Mouse (Mus musculus) monocyte, adult 2 months (primary cell): ENCODE measurements at regions not wholly inside any gene's neighbourhood (a gene's known extent, or its start where the extent isn't known, plus 50 kb on each side); places are given as distances from the start of the nearest gene placed in this dataset.

ENCODE experiments used
- DNase-seq, 2 experiments: peaks; one replicate each; pipeline ENCODE4 v3.0.0; 2022; ENCODE audit warnings: low spot score in 2 of 2, low read depth in 1 of 2

DNA sequence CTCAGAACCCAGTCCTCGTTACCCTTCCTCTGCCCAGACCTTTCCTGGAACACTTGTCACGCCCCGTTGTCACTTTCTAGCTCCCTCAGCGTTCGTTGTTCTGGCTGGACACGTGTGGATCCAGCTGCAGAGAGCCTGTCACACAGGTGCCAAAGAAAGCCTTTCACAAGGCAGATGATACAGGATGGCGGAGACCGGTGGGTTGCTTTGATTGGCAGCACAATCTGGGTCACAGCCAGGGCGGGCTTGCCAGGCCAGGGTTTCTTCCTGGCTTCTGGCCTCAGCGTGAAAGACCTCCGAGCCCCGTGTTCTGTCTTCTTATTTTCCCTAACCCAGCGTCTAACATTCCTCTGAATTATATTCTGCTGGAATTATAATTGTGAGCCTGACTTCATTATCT, 94.7 kb upstream of the Tmem189 start:
- DNase-seq: no peak

DNA sequence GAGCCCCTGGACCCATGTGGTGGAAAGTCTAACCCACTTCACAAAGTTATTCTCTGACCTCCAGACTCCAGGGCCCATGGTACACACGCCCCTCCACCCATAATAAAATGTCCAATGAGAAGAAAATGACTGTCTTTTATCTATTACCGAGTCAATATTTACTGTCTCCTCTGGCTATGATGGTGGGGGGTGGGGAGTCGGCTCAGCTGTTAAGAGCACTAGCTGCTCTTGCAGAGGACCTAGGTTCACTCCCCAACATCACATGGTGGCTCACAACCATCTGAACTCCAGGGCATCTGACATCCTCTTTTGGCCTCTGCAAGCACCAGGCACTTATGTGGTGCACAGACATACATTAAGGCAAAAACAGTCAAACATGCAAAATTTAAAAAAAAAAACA, 93.8 kb upstream of the Tmem189 start:
- no peak for DNase-seq

DNA sequence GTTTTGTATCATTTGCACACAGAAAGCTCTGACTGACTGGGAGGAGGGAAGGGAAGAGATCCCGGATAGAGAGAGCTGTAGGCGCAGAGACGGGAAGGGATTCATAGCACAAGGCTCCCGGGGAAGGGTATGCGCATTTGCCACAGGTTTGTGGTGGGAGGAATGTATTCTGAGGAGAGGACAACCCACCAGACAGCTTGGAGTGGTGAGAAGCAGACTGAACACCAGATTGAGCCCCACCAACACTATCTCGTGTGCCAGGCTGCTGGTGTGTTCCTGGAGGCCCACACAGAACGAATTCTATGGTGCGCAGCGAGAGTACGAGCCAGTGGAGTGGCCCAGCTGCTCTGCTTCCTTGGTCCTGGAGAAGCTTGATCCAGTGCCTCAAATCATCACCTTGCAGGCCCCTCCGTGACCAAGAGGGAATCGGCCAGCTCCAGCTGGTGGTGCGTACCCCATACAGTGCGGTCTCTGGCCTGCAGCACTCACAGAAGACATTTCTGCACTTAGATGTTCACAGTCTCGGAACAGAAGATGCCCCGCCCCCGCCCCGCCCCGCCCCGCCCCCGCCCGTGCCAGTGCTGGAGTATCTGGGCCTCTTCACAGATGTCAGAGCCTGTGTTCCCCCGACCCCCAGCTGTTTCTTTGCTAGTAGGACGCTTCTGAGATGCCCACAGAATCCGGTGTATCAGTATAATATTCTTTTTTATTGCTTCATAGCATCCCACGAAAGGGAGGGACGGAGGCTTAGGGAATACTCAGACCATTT, 92.8 kb upstream of the Tmem189 start:
- DNase-seq: no peak

DNA sequence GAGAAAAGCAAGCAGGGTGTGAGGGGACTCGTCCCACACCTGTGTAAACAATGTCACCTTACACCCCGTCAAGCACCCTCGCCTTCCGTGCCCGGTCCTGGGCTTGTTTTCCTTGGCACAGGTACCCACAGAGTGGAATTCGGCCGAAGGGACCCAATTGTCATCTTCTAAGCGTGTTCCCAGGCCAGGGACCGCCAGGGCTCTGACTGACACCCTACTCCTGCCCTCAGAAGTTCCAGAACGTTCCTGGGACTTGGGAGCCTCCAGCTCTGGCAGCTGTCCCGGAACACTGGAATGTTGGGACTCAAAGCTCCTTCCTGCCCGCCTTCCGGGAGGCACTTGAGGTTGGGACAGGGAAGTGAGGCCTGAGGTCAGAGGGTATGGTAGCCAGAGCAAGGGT, 91.9 kb upstream of the Tmem189 start:
- DNase-seq: no peak

DNA sequence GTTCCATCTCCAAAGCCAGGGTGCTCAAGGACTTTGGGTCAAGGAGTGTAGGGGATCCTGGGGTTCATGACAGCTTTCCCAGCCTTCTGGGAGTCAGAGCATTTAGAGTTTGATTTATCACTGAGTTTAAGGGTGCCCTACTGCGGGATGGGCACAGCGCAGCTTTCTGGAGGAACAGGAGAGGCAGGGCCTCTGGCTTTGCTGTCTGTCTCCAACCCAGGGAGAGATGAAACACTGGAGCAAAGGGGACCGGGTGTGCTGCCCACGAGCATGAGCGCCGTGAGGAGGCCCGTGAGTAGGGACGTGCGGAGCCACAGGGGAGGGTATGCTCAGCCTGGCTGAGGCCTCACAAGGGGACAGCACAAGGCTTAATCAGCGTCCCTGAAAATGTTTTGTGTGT, 89.1 kb upstream of the Tmem189 start:
- no peak for DNase-seq

DNA sequence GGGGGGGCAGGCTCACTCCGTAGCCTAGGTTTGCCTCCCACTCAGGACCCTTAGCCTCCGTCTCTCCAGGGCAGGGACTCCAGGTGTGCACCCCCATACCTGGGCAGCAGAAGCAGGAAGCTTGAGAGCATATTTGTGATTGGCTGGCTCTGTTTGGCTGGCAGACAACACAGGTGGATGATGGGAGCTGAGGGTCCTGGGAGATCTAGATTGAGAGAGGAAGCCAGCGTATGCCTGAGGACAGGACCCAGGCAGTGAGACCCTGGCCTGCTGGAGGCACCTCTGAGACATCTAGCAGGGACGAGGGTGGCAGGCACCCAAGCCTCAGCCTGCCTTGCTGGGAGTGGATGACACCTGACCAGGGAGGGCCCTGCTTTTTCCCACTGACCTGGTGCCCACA, 88.6 kb upstream of the Tmem189 start:
- no peak for DNase-seq

DNA sequence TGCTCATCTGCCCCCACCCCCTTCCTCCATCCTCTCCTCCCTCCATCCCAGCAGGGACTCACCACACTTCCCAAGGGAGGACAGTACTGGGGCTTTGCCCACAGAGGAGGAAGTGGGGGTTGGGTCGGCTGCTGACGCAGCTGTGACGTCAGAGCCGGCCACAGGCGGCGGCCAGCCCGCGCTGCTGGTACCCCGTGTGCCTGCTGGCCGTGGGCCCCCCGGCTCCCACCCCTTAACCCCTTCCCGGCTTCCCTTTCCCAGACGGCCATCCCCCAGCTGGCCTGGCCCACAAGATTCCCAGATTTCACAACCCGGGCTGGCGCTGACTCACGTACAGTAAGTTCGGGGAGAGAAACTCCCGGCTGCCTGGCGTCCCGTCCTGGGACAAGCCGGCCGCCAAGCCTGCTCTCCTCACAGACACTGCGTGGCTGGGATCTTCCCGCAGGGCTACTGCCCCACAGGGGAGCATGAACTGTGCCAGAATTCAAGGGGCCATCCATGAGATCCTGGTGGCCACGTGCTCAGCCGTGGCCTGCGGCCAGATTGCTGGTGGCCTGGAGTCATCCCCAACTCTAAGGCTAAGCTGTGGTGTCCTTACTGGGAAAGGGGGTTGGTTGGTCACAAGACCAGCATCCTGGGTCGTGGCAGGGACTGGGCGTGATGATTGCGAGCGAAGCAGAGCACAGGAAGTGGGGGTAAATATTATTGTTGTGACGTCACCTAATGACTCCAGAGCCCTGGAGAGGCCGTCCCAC, 87.9 kb upstream of the Tmem189 start:
- DNase-seq: peak; percentile 79 to 90

DNA sequence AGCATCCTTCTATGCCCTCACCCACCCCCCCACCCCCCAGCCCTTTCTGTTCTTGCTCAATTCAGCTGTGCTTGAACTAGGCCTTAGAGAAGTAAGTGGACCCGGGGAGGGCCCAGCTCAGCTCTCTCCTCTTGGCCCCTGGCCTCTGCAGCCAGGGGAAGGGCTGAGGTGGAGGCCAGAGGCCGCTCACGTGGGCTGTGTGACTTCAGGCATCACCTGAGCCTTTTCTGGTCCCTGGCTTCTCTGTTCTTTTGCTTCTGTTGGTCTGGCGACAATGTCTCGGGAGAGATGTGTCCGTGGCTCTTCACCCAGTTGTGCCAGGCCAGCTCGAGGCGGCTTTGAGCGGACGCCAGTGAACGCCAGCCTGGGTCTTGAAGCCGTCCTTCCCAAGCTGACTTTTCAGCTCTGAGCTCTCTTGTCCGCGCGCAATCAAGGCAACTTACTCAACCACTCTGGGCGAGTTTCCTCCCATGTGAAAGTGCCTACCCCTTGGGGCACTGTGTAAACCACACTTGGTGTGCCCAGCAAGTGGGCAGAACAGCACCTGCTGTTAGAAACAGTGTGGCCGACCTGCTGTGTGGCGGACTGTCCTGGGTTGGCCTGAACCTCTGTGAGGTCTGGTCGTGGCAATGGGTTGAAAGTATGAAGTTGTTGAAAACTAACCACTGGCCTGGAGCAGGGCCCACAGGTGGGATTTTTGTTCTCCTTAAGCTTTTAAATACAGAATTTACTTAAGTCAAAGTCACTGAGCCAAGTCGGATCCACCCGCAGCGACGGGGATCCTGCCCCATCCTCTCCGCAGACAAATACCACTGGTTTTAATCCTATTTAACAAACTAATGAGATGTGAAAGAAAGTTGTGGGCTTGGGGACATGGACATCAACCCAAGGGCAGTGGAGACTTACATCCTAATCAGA, 86.9 kb upstream of the Tmem189 start:
- peak in 1 of 2 experiments; percentile 66 for DNase-seq

DNA sequence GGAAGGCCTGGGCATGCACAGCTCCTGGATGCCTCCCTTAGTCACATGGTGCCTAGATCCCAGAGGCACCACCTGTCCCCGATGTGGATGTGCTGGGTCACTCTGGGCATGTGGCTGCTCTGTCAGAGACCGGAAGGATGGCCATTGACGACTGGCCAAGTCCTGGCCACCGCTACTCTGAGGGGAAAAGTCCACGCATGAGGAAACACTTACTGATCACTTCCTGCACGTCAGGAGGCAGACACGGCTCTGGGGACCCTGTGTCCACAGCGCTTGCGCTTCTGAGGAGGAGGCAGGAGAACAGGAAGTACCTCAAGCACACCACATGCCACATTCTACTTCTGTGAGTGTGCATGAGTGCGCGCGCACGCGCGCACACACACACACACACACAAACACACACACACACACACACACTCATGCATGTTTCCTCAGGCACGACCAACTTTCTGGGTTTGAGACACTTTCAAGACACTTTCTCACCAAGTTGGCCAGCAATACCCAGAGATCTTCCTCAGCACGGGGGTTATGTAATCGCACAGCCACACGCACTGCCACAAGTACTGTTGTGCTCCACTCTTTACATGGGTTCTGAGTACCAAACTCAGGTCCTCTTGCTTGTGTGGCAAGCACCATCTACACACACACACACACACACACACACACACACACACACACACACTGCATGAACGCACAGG, 85.7 kb upstream of the Tmem189 start:
- DNase-seq: peak; percentile 89

DNA sequence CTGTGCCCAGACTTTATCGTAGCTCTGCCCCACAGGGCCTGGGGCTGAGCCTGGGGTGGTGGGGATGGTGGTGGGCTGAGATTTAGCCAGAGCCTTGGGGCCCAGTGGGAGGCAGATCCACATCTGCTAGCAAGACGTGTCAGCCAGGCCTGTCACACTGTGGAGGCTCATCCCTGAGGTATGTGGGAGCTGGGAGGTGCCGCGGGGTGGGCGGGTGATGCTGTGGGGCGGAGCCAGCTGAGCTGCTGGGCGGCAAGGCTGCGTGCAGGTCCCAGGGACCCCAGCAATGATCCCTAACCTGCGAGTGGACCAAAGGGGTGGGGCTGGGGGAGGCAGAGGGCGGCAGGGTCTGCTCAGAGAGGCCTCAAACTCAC, 85.2 kb upstream of the Tmem189 start:
- DNase-seq: no peak

DNA sequence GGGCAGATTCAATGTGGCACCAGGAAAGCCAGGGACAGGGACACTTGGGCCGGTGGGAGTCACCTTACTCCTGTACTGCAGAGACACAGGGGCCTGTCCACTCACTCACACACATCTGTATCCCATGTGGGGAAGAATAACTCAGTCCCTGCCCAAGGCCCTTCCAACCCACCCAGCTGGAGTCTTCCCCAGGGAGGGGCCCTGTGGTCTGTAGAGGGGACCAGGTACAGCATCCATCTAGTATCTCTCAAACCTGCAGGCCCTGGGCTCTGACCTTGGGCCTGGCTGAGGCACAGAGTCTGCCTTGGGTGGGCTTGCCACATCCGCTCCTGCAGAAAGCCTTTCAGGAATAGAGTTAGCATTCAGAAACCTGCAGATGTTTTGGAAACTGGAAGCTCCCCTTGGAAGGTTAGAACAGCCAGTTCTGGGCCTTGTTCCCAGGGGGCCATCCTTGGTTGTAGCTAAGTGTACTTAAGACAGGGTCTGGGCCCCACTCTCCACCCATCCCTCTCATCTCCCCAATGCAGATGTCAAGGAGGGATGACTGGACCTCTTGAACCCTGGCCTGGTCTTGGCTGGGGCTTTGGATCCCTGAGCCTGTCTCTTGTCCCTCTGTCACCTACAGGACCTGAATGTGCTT, 84.7 kb upstream of the Tmem189 start:
- no peak for DNase-seq

DNA sequence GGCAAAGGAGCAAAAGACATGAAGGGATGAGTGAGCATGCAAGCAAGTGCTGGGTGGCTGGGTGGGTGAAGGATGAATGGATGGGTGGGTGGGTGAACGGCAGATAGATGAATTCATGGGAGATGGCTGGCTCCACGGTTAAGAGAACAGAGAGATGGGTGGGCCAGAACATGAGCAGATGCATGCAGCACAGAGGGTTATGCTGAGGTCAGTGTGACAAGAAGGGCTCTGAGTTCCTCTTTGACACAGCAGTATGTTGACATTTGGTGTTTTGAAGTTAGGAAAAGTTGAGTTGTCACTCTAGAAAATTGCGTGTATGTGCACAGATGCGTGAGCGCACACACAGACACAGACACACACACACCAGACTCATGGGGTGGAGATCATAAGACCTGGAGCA, 83.2 kb upstream of the Tmem189 start:
- DNase-seq: peak; percentile 50 to 65

DNA sequence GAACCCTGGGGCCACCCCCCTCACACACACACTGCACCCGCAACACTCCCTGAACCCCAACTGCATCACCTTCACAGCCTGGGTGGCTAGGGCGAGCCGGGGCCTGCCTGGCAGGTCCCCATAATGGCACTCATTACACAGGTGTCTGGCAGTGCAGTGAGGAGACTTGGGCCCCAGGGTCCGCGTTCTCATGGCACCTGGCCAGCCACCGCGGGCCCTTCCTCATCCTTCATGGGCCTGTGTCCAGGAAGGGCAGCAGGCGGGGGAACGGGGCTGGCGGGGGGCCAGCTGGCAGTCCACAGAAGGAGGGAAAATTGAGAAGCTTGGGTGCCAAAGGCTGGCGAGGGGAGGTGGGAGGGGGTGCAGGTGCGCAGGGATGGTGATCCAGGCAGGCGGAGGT, 78.3 kb upstream of the Tmem189 start:
- DNase-seq: no peak

DNA sequence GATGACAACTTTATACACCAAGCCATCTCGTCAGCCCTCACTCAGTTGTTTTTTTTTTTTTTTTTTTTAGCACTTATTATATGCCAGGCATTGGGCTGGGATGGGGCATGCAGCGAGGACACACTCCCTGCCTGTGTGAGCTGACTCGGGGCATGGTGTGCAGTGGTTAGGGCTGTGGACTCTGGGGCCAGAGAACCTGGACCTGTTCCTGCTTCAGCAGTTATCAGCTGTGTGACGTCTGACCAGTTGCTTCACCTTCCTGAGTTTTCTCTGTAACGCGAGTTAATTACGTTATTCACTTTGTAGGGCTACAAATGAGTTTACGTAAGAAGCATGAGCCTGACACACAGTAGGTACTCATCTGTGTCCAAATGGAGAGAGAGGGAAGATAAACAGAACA, 77.7 kb upstream of the Tmem189 start:
- DNase-seq: no peak

DNA sequence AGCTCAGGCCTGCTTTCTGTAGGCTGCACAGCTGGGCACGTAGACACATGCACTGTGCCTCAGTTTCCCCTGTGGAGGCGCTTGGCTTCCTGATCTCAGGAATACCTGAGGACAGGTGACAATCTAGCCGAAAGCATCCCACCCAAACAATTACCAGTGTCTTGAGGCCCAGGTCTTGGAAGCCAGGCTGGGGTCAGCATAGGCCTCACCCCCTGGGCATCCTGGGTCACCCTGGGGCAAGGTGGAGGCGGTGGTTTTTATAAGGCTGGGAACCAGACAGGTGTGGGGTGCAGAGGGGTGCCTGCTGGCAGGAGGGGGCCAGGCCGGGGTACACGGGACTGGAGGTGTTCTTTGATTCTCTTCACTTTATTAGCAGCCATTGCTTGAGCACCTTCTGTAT, 76.2 kb upstream of the Tmem189 start:
- DNase-seq: no peak

DNA sequence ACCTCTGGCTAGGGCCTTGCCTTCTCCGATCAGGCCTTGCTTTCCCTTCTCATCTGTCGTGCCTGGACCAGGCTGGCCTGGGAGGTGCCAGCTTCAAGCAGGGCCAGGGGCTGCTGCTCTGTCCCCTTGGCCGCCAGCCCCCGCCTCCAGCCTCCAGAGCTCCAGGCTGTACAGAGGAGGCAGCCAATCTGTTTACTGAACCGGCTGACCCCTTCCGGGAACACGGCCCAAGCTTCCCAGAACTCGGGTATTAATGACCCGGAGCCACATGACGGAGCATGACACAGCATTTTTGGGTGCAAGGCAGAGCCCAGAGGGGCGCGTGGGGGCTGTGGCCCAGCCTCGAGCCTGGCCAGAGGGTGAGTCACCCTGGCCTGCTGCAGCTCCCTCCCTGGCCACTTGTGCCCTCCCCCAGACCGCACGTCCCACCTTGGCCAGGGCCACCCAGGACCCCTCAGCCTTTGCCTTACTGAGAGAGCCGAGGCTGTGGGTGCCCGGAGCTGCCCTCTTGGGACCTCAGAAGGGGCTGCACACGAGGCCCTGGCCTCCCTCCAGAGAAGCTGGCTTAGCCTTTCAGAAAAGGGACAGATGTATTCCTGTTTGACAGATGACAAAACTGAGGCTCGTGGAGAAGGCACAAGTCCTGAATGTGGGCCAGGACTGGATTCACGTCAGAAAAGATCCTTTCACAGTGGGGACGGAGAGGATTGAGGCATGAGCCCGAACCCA, 75.6 kb upstream of the Tmem189 start:
- peak in 1 of 2 experiments; percentile 72 for DNase-seq

DNA sequence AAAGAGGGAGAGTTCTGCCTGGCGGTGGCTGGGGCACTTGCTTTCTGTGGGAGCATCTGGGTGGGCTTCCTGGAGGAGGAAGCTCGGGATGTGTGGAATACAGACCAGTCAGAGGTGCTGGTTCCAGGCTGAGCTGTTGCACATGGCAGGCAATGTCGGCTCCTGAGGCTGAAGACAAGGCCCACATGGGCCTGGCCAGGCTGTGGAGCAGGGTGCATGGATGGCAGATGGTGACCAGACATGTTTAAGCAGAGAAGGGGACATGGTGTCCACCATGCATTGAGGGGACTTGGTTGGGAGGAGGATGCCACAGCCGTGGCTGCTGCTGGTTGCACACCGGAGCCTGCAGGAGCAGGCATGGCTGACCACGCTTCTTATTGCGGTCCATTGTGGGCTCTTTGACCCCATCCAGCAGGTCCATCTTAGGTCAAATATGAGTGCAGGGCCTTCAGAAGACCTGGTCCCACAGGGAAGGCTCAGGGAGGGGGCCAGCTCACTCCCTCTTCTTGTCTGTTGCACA, 74.3 kb upstream of the Tmem189 start:
- no peak for DNase-seq

DNA sequence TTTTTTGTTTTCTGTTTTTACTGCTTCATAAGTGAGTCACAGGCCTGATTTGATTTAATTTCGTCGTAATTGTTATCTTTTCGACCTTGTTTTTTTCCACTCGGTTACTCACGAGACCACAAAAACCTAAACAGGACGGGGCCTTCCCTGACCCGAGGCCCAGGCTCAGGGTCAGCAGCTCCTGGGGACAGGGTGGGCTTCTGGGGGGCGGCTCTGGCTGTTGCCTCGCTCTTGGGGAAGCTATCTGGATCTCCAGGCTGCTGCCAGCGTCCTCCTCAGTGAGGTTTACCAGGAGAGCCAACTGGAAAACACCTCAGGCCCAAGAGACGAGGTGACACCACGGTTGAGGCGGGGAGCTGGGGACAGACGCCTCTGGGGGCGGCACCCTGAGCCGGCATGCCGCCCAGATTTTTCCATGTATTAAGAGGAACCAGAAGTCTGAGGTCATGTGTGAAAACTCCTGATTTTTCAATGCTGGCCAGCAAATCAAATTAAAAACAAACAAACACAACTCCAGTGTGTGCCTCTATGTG, 71.8 kb upstream of the Tmem189 start:
- peak in 1 of 2 experiments; percentile 67 for DNase-seq

DNA sequence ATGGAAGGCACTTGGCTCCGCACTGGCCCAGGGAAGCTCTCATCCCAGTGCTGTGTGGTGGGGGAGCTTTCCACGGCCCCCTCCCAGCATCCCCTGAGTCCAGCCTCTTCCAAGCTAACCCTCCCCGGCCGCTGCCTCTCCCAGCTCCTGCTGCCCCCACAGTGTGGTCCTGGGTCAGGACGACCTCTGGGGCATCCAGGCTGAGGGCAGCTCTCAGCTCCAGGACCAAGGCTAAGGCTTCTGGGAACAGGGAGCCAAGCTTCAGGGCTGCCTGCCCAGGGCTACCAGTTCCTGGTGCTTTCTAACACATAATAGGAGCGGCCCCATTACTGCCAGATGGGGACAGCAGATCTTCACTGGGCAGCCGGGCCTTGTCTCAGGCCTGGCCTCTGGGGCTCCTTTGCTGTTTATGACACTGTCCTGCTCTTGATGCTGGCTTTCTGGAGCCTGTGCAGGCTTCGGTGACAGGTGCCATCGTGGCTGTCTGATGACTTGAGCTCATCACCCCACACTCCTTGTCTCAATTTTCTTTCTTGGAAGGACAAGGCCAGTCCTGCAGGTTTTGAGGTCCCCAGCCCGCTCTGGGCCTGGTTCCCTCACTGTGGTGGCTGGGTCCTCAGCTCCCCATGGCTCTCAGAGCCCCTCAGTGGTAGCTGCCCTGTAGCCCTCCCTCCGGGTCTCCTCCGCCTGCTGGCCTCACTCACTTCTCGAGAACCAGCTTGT, 71.2 kb upstream of the Tmem189 start:
- no peak for DNase-seq
